Mouse (Mus musculus) hindbrain, embryonic 11.5 days (tissue): ENCODE measurements at regions not wholly inside any gene's neighbourhood (a gene's known extent, or its start where the extent isn't known, plus 50 kb on each side); places are given as distances from the start of the nearest gene placed in this dataset.

ENCODE experiments used
- ATAC-seq: fragments of 200-750 bp; cut with Nextera tagmentation; 2 replicates; pipeline ENCODE4 v1.8.0; 2017; ENCODE audit warnings: mild to moderate bottlenecking, moderate TSS enrichment, moderate library complexity; ENCODE audit not compliant: low FRiP score
- DNase-seq: peaks from one replicate; pipeline ENCODE4 v3.0.0-alpha.2; 2015; ENCODE audit warnings: low spot score
- H3K27ac ChIP-seq: fragments of 300-500 bp; sonication (generic); 2 replicates; pipeline ENCODE4 v1.5.1; 2014; ENCODE audit warnings: mild to moderate bottlenecking, low read depth, low read length
- H3K27me3 ChIP-seq: fragments of 300-500 bp; sonication (generic); 2 replicates; pipeline ENCODE4 v1.6.1; 2014; ENCODE audit warnings: mild to moderate bottlenecking, low read length, moderate library complexity, mixed read lengths; ENCODE audit not compliant: control insufficient read depth, insufficient read depth
- H3K36me3 ChIP-seq: fragments of 300-500 bp; sonication (generic); 2 replicates; pipeline ENCODE4 v1.6.1; 2014; ENCODE audit warnings: mild to moderate bottlenecking, low read length, moderate library complexity, mixed read lengths; ENCODE audit not compliant: control insufficient read depth, insufficient read depth
- H3K4me1 ChIP-seq: fragments of 300-500 bp; sonication (generic); replicated peaks from 2 replicates; pipeline ENCODE4 v1.6.1; 2014; ENCODE audit warnings: low read length, mixed read lengths; ENCODE audit not compliant: control insufficient read depth, insufficient read depth
- H3K4me2 ChIP-seq: fragments of 300-500 bp; sonication (generic); replicated peaks from 2 replicates; pipeline ENCODE4 v1.6.1; 2014; ENCODE audit warnings: mild to moderate bottlenecking, low read depth, low read length
- H3K4me3 ChIP-seq: fragments of 300-500 bp; sonication (generic); 2 replicates; pipeline ENCODE4 v1.5.1; 2014; ENCODE audit warnings: low read depth, low read length
- H3K9ac ChIP-seq: fragments of 300-500 bp; sonication (generic); 2 replicates; pipeline ENCODE4 v1.6.1; 2014; ENCODE audit warnings: low read depth, low read length
- H3K9me3 ChIP-seq: fragments of 300-500 bp; sonication (generic); 2 replicates; pipeline ENCODE4 v1.6.1; 2016; ENCODE audit warnings: low read length; ENCODE audit not compliant: control insufficient read depth
- WGBS: fragments of 180-500 bp; shearing (Covaris S2); extraction: QIAGEN DNeasy Blood & Tissue Kit; methylation state at CpG from one replicate; pipeline ENCODE4 v1.1.7; 2014; 5-methylcytosine and 5-hydroxymethylcytosine counted together

DNA sequence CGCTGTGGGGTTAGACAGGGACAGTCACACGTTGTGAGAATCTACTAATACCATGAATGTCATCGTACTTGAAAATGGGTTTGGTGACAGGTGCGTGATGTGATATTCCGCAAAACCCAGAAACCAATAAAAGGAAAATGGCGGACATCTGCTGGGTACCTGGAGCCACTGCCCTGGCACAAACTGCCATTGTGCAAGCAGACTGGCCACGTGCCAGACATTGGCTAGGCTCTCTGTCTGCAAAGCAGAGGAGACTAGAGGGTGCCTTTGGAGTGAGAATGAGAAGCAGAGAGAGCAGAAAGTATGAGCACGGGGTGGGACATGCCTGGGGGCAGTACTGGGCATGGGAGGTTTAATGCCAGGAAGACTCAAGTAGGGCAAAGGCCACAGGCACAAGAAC, 98.5 kb upstream of the Kazn start:
- DNase-seq: no peak
- H3K27me3 ChIP-seq: no peaks in the 10 kb centered on the region
- H3K9me3 ChIP-seq: no peaks in the 10 kb centered on the region
- H3K36me3 ChIP-seq: no peaks in the 10 kb centered on the region
- no peak overlapping the region for H3K27ac ChIP-seq
- no peak overlapping the region for H3K9ac ChIP-seq
- H3K4me1 ChIP-seq: 0 out of 2 replicates have a peak, but pooled peaks cover 2% of the 10 kb centered on the region
- H3K4me3 ChIP-seq: no peak overlapping the region
- WGBS: 90% methylated on average over 8 of the region's 8 CpGs
- ATAC-seq: no peak
- H3K4me2 ChIP-seq: no peak overlapping the region

DNA sequence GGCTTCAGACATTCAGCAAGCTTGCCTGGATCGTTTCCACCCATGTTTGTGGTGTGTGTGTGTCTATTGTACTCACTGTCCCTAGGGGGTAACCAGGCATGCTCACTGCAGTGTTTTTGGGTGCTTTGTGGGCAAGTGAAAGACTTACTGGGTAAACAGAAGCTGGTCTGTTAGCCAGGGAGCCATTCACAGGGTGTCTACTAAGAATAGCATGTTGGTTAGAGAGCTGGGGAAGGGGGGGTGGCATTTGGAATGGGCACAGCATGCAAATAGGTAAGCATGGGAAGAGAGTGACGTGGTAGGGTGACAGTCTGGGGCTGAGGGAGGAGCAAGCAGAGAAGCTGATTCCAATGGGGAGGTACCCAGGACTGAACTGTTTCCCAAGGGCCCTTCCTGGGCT, 97.7 kb upstream of the Kazn start:
- Histone ChIP-seq H3K9me3 (no peaks in the 10 kb centered on the region), H3K27ac (no peak overlapping the region), H3K4me1 (0 out of 2 replicates have a peak, but pooled peaks cover 2% of the 10 kb centered on the region), H3K4me3 (no peak overlapping the region), H3K27me3 (no peaks in the 10 kb centered on the region), H3K4me2 (no peak overlapping the region), H3K36me3 (no peaks in the 10 kb centered on the region), H3K9ac (no peak overlapping the region)
- DNase-seq: no peak
- no peak for ATAC-seq
- 68% methylated on average over 2 of the region's 2 CpGs for WGBS

DNA sequence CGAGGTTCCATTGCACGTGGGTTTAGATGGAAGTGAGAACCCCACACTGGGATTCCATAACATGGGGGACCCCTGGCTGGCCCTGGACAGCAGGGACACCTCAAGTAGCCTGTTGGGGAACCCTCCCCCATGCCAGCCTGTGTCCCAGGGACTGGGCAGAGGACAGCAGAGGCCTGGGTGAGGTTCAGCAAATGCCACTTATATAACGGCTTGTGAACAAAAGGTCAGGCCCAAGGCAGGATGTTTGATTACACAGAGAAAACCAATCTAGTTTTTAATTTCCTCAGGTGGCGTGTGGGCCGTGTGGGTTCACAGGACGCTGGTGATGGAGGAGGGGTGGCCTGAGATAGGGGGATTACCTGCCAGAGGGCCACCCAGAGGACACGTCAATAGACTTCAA, 94.9 kb upstream of the Kazn start:
- no peaks in the 10 kb centered on the region for H3K4me1 ChIP-seq
- no peak overlapping the region for H3K27ac ChIP-seq
- no peaks in the 10 kb centered on the region for H3K9me3 ChIP-seq
- no peak overlapping the region for H3K4me3 ChIP-seq
- no peak overlapping the region for H3K4me2 ChIP-seq
- DNase-seq (no peak), ATAC-seq (no peak)
- WGBS: 90% methylated on average over 7 of the region's 7 CpGs
- H3K36me3 ChIP-seq: no peaks in the 10 kb centered on the region
- no peak overlapping the region for H3K9ac ChIP-seq
- no peaks in the 10 kb centered on the region for H3K27me3 ChIP-seq

DNA sequence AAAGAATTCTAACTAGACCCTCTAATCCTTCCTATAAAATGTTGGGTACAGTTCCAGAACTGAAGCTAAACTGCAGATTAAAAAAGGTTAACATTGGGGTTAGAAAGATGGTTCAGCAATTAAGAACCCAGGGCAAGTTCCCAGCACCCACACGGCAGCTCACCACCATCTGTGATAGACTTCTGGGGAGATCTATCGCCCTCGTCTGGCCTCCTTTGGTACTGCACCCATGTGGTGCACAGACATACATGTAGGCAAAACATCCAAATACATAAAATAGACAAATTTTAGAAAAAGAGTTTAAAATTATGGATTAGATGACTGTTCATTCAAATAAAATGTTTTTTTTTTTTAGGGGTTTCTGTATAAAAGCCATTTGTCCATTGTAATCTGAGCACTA, 91.4 kb upstream of the Kazn start:
- no peaks in the 10 kb centered on the region for H3K9me3 ChIP-seq
- H3K9ac ChIP-seq: no peak overlapping the region
- DNase-seq (no peak), ATAC-seq (no peak)
- H3K4me3 ChIP-seq: no peak overlapping the region
- H3K36me3 ChIP-seq: no peaks in the 10 kb centered on the region
- H3K4me1 ChIP-seq: no peaks in the 10 kb centered on the region
- no peaks in the 10 kb centered on the region for H3K27me3 ChIP-seq
- H3K27ac ChIP-seq: no peak overlapping the region
- 92% methylated on average over 3 of the region's 3 CpGs for WGBS
- no peak overlapping the region for H3K4me2 ChIP-seq

DNA sequence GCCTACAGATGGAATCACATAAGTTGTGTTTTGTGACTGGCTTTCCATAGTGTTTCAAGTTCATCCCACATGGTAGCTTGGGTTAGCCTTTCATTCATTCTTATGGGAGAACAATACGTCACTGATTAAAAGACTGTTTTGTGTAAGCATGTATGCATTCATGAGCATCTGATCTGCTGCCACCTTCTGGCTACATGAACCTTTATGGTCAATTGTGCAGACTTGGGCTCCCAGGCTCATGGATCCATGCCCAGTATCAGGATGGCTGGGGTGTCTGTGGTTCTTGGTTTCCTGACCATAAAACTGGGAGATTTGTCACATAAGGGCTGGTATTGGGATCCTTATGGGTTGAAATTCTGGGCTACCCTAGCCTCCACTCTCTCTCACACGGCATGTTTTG, 90.4 kb upstream of the Kazn start:
- H3K36me3 ChIP-seq: no peaks in the 10 kb centered on the region
- 96% methylated on average over 2 of the region's 2 CpGs for WGBS
- H3K4me1 ChIP-seq: no peaks in the 10 kb centered on the region
- H3K27me3 ChIP-seq: no peaks in the 10 kb centered on the region
- H3K4me2 ChIP-seq: no peak overlapping the region
- ATAC-seq (no peak), DNase-seq (no peak)
- H3K9ac ChIP-seq: no peak overlapping the region
- no peak overlapping the region for H3K4me3 ChIP-seq
- no peak overlapping the region for H3K27ac ChIP-seq
- no peaks in the 10 kb centered on the region for H3K9me3 ChIP-seq

DNA sequence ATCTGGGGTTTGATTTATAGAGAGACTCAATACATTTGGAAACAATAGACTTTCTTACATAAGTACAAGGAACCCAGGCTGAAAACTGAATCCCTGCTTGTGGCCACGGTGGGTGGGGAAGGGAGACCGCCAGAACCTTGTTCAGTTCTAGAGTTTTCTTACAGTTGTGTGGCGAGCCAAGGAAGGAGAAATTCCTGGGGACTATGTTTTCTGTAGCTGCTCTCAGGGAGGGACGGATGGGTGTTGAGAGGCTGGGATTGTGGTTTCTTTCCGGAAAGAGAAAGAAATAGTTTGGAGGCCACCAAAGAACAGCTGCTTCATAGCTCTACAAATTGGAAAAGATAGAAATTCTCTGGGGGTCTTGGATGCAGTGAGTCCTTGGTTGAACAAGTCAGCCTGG, 87.3 kb upstream of the Kazn start:
- Histone ChIP-seq H3K27ac (no peak overlapping the region), H3K4me2 (no peak overlapping the region), H3K4me1 (no peaks in the 10 kb centered on the region), H3K36me3 (no peaks in the 10 kb centered on the region), H3K9ac (no peak overlapping the region), H3K27me3 (no peaks in the 10 kb centered on the region), H3K4me3 (no peak overlapping the region), H3K9me3 (no peaks in the 10 kb centered on the region)
- DNase-seq (no peak), ATAC-seq (no peak)
- 86% methylated on average over 5 of the region's 5 CpGs for WGBS

DNA sequence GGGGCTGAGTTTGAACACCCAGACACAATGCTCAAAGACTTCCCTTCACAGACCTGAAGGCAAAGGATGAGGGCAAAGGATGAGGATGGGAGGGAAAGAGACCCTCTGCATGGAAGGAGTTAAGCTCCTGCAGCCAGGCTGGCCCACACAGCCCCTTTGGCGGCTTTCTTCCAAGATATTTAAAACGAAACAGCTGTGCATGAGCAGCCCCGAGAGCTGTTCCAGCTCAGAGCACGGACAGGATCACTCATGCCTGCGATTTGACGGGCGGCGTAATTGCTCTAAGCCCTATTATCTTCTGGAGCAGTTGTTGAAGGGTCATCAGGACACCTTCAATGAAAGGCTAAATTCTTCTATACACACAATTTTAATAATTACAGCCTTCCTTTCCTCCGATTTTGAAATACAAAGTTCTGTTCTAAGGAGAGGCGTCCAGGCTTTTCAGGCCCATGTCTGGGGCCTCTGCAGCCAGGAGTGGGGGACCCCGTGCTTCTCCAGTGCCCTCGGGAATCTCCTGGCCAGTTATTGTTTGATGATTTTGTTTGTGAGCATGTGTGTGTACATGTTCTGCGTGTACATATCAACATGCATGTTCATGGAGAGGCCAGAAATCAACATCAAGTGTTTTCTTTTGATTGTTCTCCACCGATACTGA, 82.1 kb upstream of the Kazn start:
- H3K9me3 ChIP-seq: no peaks in the 10 kb centered on the region
- H3K27me3 ChIP-seq: no peaks in the 10 kb centered on the region
- H3K4me2 ChIP-seq: no peak overlapping the region
- DNase-seq: peak; percentile 36
- no peak overlapping the region for H3K9ac ChIP-seq
- WGBS: 48% methylated on average over 14 of the region's 14 CpGs
- no peak overlapping the region for H3K4me3 ChIP-seq
- H3K36me3 ChIP-seq: no peaks in the 10 kb centered on the region
- H3K4me1 ChIP-seq: no peaks in the 10 kb centered on the region
- H3K27ac ChIP-seq: no peak overlapping the region
- no peak for ATAC-seq

DNA sequence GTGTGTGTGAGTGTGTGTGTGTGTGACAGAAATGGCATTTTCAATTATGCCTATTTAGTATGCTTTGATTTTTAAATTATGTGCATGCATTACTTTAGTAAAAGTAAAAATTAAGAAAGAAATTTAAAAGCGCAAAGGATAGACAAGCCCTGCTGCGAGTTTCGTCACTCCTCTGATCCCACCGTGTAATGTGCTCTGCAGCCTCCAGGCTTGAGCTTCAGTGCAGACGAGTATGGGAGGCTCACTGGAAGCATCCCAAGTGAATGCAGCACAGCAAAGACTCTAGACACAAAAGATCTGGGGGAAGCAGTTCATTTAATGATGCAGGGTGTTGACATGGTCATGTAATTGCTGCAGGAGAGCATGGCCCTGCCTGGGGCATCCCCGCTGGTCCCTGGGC, 71.1 kb upstream of the Kazn start:
- WGBS: 87% methylated on average over 6 of the region's 6 CpGs
- no peak for ATAC-seq
- no peaks in the 10 kb centered on the region for H3K36me3 ChIP-seq
- no peak overlapping the region for H3K4me3 ChIP-seq
- 0 out of 2 replicates have a peak, but pooled peaks cover 2% of the 10 kb centered on the region for H3K4me1 ChIP-seq
- no peaks in the 10 kb centered on the region for H3K9me3 ChIP-seq
- no peak overlapping the region for H3K4me2 ChIP-seq
- H3K9ac ChIP-seq: no peak overlapping the region
- no peak overlapping the region for H3K27ac ChIP-seq
- no peak for DNase-seq
- H3K27me3 ChIP-seq: no peaks in the 10 kb centered on the region

DNA sequence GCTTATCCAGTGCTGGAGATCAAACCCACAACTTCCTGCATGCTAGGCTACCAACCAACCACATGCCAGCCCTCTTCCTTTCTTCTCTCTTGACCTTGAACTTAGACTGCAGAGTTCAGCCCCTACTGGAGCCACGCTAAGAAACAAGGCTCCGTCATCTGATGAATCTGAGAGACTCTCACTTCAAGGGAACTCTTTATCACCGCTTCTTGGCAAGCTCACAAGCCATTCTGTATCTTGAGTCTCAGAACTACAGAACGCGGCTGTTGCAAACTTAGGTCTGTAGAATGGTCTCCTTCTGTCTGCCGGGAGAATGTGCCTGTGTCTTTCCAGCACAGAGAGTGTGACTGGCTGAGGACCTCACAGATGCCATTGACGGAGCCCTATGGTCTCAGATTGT, 69.1 kb upstream of the Kazn start:
- Histone ChIP-seq H3K9me3 (no peaks in the 10 kb centered on the region), H3K27ac (no peak overlapping the region), H3K4me1 (0 out of 2 replicates have a peak, but pooled peaks cover 2% of the 10 kb centered on the region), H3K9ac (no peak overlapping the region), H3K27me3 (no peaks in the 10 kb centered on the region), H3K4me3 (no peak overlapping the region), H3K4me2 (no peak overlapping the region), H3K36me3 (no peaks in the 10 kb centered on the region)
- ATAC-seq (no peak), DNase-seq (no peak)
- 81% methylated on average over 7 of the region's 7 CpGs for WGBS
